Mouse (Mus musculus) cerebellum, adult 8-10 months (tissue): ENCODE data around the gene Helz.
"Not testable (repeated sequence)": the region's sequence is repeated elsewhere in the genome, so short reads cannot be mapped to it uniquely, and the experiment has no call there.

ENCODE experiments used
- DNase-seq: peaks from one replicate; pipeline ENCODE4 v3.0.0; 2022

Gene Helz

DNA sequence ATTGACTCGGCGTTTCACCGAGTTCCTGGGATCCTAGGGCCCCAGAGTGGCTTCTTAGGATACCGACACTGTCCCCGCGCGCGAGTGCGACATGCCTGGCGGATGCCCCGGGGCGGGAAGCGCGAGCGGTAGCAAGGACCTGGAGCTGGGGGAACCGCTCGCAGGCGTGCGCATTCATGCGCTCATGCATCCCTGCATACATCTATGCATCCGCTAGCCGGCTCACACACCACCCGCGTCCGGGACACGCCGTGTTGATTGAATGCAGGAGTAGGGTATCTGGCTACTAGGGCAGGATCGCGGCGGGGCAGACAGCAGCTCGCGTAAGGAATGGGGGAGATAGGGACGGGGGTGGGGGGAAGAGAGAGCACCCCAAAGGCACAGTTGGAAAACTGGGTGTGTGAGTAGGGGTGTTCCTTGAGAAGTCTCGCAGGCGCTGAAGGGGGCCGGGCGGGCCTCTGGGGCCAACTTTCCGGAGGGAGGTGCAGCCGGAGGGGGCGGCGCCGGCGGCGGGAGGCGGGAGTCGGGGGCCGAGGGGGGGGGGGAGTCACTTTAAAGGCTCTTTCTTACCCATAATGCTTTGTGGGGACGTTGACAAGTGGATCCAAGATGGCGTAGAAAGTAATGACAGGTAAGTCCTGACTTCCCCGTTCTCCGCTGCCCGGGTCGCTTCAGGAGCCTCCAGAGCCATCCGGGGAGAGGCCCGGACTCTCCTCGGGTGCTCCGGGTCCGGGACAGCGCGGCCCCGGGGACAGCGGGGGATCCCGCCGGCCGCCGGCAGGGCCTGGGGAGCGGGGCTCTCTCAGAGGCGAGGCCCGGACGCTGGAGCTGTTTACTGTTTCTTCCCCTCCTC lies at the start of gene Helz:
Gene Helz (plus strand): TSS at position 580 of the 853 bp plus-strand sequence.
- peak; percentile 48 for DNase-seq

DNA sequence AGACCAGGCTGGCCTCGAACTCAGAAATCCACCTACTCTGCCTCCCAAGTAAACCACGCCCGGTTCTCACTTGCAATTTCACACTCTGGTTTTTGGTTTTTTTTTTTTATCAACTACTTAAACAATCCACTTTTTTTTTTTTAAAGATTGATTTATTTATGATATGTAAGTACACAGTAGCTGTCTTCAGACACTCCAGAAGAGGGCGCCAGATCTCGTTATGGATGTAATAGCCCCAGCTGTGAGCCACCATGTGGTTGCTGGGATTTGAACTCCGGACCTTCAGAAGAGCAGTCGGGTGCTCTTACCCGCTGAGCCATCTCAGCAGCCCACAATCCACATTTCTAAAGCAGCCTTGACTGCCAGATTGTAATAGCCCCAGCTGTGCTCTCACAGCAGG lies 44.9 kb upstream of the Helz start:
- no peak for DNase-seq

- not testable (repeated sequence) for DNase-seq
Observed at GRCm38 (mm10) chr11:107504364-107504763, 43.4 kb upstream of the Helz start.

DNA sequence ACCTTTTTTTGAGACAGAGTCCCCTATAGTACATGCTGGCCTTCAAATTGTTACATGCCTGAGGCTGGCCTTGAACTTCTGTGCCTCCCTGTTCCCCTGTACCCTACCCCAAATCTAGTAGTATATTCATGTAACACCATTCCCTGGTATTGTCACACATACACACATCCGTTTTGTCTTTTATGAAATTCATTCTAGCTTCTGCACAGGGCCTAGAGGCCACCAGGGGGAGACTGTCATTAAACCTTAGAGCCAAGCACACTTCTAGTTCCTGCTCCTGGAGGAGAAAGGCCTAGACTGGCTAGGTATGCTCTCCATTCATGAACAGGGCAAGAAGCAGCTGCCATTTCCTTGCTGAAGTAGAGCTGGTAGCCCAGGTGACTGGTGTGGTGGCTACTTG lies 41.5 kb upstream of the Helz start:
- no peak for DNase-seq

DNA sequence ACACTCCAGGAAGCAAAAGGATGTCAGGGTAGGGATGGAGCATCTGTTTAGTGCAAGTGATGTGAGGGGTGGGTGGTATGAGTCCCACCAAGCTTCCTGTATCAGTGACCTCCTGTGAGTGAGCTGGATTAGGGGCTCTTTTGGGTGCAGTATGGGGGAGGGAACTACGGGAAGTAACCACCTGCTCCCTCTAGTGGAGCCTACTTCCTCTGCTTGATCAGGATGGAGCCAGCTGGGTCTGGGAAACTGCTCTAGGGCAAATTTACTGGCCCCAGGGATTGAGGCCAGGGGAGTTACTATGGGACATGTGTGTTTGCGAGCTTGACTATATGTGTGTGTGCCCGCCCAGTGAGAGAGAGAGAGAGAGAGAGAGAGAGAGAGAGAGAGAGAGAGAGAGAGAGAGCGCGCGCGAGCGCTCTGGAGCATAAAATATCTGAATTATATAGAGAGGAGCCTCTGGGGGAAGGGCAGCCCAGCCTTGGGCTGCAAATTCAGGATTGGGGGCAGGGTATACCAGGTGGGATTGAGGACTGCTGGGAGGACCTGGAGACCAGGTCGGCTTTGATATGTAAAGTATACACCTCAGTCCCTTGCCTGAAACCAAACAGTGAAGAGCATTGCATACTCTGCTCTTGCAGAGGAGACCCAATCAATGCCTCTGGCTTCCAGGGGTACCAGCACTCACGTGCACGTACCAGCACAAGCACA lies 37.9 kb upstream of the Helz start:
- no peak for DNase-seq

DNA sequence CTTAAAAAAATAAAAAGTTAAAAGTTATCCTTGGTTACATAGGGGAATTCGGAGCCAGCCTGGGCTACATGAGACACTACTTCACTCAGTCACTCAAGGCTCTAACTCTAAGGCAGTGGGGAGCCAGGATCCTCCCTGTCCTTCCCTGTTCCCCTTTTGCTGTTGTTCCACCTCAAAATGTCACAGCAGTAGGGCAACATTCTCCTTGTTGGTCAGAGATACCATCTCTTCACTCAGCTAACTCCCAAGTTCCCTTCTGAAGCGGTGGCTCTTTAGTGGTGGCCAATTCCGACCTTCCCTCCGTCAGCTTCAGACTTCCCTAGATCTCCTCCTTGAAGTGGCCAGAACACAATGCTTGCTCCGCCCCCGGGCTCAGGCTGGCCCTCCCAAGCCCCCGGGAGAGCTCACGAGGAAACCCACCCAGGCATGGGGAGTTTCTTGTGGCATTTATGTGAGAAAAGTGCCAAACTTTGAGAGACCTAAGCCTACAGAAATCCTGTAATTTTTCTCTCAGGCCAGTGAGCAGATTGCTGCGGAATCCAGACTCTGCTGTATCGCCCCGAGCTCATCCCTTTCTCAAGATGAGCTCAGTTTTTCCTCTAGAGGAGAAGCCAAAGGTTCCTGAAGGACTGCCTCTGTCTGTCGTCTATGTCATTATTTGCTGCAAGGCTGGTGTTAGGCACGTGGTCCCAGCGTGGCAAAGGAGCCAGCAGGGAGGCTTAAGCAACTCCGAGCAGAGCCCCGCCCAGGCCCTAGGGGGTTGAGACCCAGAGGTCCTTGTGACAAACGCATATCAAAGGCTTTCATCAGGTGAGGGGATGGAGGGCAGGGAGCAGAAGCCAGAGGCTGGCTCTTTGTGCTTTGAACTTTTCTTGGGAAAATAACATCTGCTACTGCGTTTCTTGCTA lies 37.1 kb upstream of the Helz start:
- DNase-seq, result no peak

- peak; percentile 47 for DNase-seq
Observed at GRCm38 (mm10) chr11:107511954-107512353, 35.8 kb upstream of the Helz start.

DNA sequence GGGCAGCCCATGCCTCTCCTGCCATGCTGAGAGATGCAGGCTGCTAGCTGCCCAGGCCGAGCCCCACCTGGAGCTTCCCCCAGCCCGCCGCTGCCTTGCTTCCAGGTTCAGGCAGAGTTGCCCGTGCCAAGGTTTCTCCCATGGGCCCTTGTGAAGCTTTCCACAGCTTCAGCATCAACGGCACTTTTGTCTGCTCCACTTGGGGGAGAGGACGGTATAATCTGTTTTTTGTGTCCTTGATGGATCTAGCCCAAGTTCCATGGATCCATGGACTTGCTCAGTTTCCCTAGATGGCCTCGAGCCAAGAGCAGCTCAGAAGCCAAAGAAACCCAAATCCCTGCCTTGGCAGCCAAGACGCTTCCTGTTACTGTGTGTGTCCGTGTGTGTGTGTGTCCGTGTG lies 34.7 kb upstream of the Helz start:
- DNase-seq, result no peak

DNA sequence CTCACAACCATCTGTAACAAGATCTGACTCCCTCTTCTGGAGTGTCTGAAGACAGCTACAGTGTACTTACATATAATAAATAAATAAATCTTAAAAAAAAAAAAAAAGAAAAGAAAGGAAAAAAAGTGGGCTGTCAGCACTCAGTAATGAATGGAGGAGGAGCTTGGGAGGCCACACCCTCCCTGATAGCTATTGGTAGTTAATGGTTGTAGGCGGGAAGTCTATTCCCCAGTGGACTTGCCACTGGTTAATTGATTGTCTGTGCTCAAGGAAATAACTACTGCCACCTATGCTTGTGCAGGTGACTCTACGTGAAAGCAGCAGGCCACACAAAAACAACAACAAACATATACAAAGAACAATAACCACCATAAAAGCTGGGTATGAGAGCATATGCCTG lies 31.3 kb upstream of the Helz start:
- no peak for DNase-seq

- DNase-seq, result no peak
Observed at GRCm38 (mm10) chr11:107518645-107519429, 28.9 kb upstream of the Helz start.

- DNase-seq, result no peak
Observed at GRCm38 (mm10) chr11:107521153-107521552, 26.6 kb upstream of the Helz start.

- DNase-seq, result no peak
Observed at GRCm38 (mm10) chr11:107524966-107525365, 22.8 kb upstream of the Helz start.

DNA sequence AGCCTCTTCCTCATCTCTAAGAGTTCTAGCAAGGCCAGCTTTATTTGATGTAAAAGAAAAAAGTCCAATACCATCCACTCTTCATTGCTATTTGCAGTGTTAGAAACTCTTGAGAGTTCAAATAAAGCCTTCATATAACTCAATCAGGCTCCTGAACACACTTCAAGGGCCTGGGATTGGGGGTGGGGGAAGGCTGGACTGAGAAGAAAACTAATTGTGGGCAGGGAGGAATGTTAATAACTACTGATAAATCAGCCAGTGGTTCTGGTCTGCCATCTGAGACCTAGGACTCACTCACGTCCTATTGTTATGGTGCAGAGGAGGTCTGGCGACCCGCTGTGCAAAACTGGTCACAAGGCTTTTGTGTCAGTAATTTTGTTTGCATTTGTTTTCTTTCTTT lies 20.1 kb upstream of the Helz start:
- no peak for DNase-seq

- DNase-seq, result no peak
Observed at GRCm38 (mm10) chr11:107529320-107529719, 18.4 kb upstream of the Helz start.

- no peak for DNase-seq
Observed at GRCm38 (mm10) chr11:107531445-107531844, 16.3 kb upstream of the Helz start.

GRCm38 (mm10) chr11:107532271-107532670 lies 15.5 kb upstream of the Helz start:
- DNase-seq, result no peak

- no peak for DNase-seq
Observed at GRCm38 (mm10) chr11:107538994-107539393, 8.7 kb upstream of the Helz start.

DNA sequence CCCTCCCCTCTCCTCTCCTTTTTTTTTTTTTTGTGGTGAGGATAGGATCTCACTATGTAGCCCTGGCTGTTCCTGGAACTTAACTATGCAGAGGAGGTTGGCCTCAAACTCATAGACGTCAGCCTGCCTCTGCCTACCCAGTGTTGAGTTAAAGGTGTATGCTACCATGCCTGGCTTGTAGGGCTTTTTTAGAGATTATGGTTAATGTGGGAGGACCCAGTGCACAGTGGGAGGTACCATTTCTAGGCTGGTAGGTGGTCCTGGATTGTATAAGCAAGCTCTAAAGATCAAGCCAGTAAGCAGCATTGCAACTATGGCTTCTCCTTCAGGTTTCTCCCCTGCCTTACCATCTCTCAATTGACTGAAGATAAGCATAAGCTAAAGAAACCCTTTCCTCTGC lies 7.4 kb upstream of the Helz start:
- DNase-seq, result no peak

- no peak for DNase-seq
Observed at GRCm38 (mm10) chr11:107545747-107546476, 1.8 kb upstream of the Helz start.

DNA sequence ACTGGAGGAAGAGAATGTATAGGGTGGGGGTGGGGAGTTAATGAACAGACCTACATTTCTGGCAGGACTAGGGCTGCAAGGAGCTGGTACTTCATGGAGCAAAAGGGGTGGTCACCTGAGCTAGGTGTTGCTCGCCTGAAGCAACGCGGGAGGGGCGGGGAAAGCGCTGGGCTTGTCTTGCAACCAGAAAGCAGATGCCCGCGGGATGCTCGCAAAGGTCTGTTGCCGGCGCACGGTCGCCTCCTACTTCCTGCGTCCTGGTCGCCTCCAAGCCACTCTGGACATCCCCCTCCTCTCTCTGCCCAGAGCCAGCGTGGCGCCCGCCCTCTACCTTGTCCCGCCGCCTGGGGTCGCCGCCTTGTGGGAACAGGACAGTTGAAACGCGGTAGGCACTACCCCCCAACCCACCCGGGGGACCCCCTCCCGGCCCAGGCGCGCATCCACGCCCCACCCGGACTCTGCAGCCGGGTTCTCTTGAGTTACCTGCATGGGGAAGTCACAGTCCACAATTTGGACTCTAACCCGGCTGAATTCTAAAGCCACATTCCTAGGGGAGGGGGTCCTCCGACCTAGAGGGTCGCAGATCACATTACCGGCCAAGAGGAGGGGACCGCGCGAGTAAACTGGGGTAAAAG lies 946 bp upstream of the Helz start:
- peak; percentile 39 for DNase-seq
